In the genomic region with DNA sequence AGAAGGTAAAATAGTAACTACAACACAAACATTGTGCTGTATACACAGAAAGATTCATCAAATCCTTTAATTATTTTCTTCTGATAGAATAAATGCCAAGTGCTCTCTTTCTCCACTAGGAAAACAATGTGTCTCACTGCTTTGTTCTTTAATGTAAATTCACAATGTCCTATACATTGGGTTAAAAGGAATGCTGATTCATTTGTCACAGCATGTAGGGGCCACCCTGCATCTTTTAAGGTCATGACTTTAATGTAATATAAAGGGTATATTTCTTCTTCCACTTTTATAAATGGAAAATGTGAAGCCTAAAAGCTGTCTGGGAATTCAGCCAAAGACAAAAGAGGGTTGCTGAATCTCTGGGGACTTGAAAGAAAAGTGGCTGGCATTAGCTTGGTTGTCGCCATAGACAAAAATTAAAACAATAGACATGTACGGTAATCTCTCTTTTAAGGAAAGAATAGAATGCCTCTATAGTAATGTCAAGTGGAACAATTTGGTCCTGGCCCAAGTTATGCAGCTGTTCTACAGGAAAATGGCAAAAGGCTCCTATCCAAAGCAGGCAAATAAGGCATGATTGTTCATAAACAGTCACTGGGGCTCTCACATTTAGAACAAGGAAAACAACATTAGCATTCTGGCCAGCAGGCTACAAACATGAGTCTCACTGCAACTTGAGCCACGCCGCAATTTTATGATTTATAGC, we compare ENCODE assay signal across 14 mouse cellular contexts.
DNase-seq lines count a peak whose midpoint lies in the region; ATAC-seq lines count a peak whose summit lies in the region.
"Had no signal": no experiment of that assay in that cellular context is flagged by ENCODE, and none has a peak within 500 bp of the region (broad histone marks: within the 10 kb centered on the region; RNA-seq: fewer than 3 reads in every experiment).

No protein-coding gene starts in this region.

- H3K9ac ChIP-seq in forebrain, embryonic 12.5 days, result no peak overlapping the region
- H3K9ac ChIP-seq in liver, embryonic 11.5 days (ENCODE audit: low read depth, low read length), result no peak overlapping the region
- H3K9ac ChIP-seq: liver, embryonic 12.5 days had no signal

- WGBS in forebrain, embryonic 12.5 days, result 40% methylated on average over 4 of the region's 4 CpGs
- WGBS in liver, embryonic 11.5 days, result 88% methylated on average over 4 of the region's 4 CpGs

- H3K4me3 ChIP-seq in forebrain, embryonic 12.5 days (replicated peaks), result no peak overlapping the region
- H3K4me3 ChIP-seq in liver, embryonic 11.5 days (ENCODE audit: low read depth, low read length), result no peak overlapping the region
- H3K4me3 ChIP-seq: gastrocnemius, adult 2 months; liver, embryonic 12.5 days had no signal

- DNase-seq in frontal cortex, postnatal 25 days (ENCODE audit: low spot score in 2 of 2), result no peak
- DNase-seq in Muller cell, postnatal 12 days (ENCODE audit: inconsistent ontology term), result peak; percentile 53
- peak; percentile 4 for DNase-seq in left cerebral cortex, postnatal 4 days
- no peak for DNase-seq in liver, embryonic 11.5 days (ENCODE audit: low spot score)
- no peak for DNase-seq in gastrocnemius, postnatal 14 days
- no peak for DNase-seq in heart, postnatal 14 days
- DNase-seq: adrenal gland, postnatal 25 days; B cell, adult 2 months; gastrocnemius, adult 2 months; heart, postnatal 36 days; kidney, postnatal 10 days had no signal

- no peak overlapping the region for H3K27ac ChIP-seq in forebrain, embryonic 12.5 days
- no peak overlapping the region for H3K27ac ChIP-seq in liver, embryonic 11.5 days (ENCODE audit: low read depth, low read length)
- H3K27ac ChIP-seq: gastrocnemius, adult 2 months; liver, embryonic 12.5 days had no signal

- no peak overlapping the region for H3K4me2 ChIP-seq in forebrain, embryonic 12.5 days
- H3K4me2 ChIP-seq in liver, embryonic 11.5 days, result no peak overlapping the region
- H3K4me2 ChIP-seq: liver, embryonic 12.5 days had no signal

- no peaks in the 10 kb centered on the region for H3K36me3 ChIP-seq in forebrain, embryonic 12.5 days (replicated peaks)
- H3K36me3 ChIP-seq in liver, embryonic 11.5 days (ENCODE audit: control insufficient read depth, insufficient read depth, low read length), result no peaks in the 10 kb centered on the region
- H3K36me3 ChIP-seq: liver, embryonic 12.5 days had no signal

- intact Hi-C loops in left cerebral cortex, postnatal 4 days (cut with DNase I), result no loop called here
- intact Hi-C loops in gastrocnemius, postnatal 14 days (cut with DNase I; ENCODE audit: low total_unique reads), result no loop called here
- intact Hi-C loops in heart, postnatal 14 days (cut with DNase I), result no loop called here

- H3K9me3 ChIP-seq in forebrain, embryonic 12.5 days, result no peaks in the 10 kb centered on the region
- H3K9me3 ChIP-seq in liver, embryonic 11.5 days (ENCODE audit: control insufficient read depth, low read length), result no peaks in the 10 kb centered on the region
- H3K9me3 ChIP-seq: liver, embryonic 12.5 days had no signal

- H3K27me3 ChIP-seq in forebrain, embryonic 12.5 days, result no peaks in the 10 kb centered on the region
- H3K27me3 ChIP-seq in liver, embryonic 11.5 days (replicated peaks; ENCODE audit: control insufficient read depth, insufficient read depth, low read length), result no peaks in the 10 kb centered on the region
- H3K27me3 ChIP-seq: liver, embryonic 12.5 days had no signal

- peaks cover 7% of the 10 kb centered on the region for H3K4me1 ChIP-seq in forebrain, embryonic 12.5 days
- H3K4me1 ChIP-seq in liver, embryonic 11.5 days (replicated peaks; ENCODE audit: control insufficient read depth, insufficient read depth, low read length), result no peaks in the 10 kb centered on the region
- H3K4me1 ChIP-seq: liver, embryonic 12.5 days had no signal

- peak; percentile 55 for ATAC-seq in frontal cortex, adult (ENCODE audit: low TSS enrichment)
- peak; percentile 28; the same call in 1 of the 2 replicates for ATAC-seq in forebrain, embryonic 12.5 days (ENCODE audit: low FRiP score)
- no peak for ATAC-seq in liver, embryonic 11.5 days (replicated peaks; ENCODE audit: low FRiP score)
- ATAC-seq: liver, embryonic 12.5 days had no signal

Comparison
In these comparisons a context has a peak if more than half of its experiments do, and no peak if none do; other contexts are left out.
1. DNase-seq: peak in Muller cell, postnatal 12 days (single experiment) and left cerebral cortex, postnatal 4 days (single experiment); none in frontal cortex, postnatal 25 days (0 of 2), liver, embryonic 11.5 days (single experiment), gastrocnemius, postnatal 14 days (single experiment) and heart, postnatal 14 days (0 of 2).